Mouse (Mus musculus) hindbrain, embryonic 15.5 days (tissue): ENCODE results near the gene Gm29423. TPM values are rescaled to one million over a fixed set of nuclear protein-coding genes. Genes with fewer than 3 reads are reported as not detected.
"Not testable (repeated sequence)": the region's sequence is repeated elsewhere in the genome, so short reads cannot be mapped to it uniquely, and the experiment has no call there.

ENCODE experiments used
- ATAC-seq: fragments of 200-750 bp; cut with Nextera tagmentation; 2 replicates; pipeline ENCODE4 v1.8.0; 2017; ENCODE audit warnings: low read depth, moderate number of reproducible peaks, moderate TSS enrichment; ENCODE audit not compliant: low FRiP score
- H3K27ac ChIP-seq: fragments of 300-500 bp; sonication (generic); replicated peaks from 2 replicates; pipeline ENCODE4 v1.5.1; 2015; ENCODE audit warnings: mild to moderate bottlenecking, inconsistent platforms
- H3K27me3 ChIP-seq: fragments of 300-500 bp; sonication (generic); 2 replicates; pipeline ENCODE4 v1.6.1; 2015; ENCODE audit warnings: control low read depth, inconsistent platforms
- H3K36me3 ChIP-seq: fragments of 300-500 bp; sonication (generic); 2 replicates; pipeline ENCODE4 v1.6.1; 2015; ENCODE audit warnings: control low read depth, inconsistent platforms
- H3K4me1 ChIP-seq: fragments of 300-500 bp; sonication (generic); replicated peaks from 2 replicates; pipeline ENCODE4 v1.6.1; 2015; ENCODE audit warnings: control low read depth, inconsistent platforms
- H3K4me2 ChIP-seq: fragments of 300-500 bp; sonication (generic); 2 replicates; pipeline ENCODE4 v1.6.1; 2015; ENCODE audit warnings: moderate library complexity, mild to moderate bottlenecking, inconsistent platforms
- H3K4me3 ChIP-seq: fragments of 300-500 bp; sonication (generic); 2 replicates; pipeline ENCODE4 v1.5.1; 2015; ENCODE audit warnings: mild to moderate bottlenecking, inconsistent platforms
- H3K9ac ChIP-seq: fragments of 300-500 bp; sonication (generic); 2 replicates; pipeline ENCODE4 v1.6.1; 2015; ENCODE audit warnings: inconsistent platforms
- H3K9me3 ChIP-seq: fragments of 300-500 bp; sonication (generic); 2 replicates; pipeline ENCODE4 v1.6.1; 2016; ENCODE audit warnings: control low read depth, inconsistent platforms
- WGBS: fragments of 180-500 bp; shearing (Covaris S2); methylation state at CpG from one replicate; pipeline ENCODE4 v1.1.7; 2015; 5-methylcytosine and 5-hydroxymethylcytosine counted together
- polyA plus RNA-seq: library from polyadenylated mRNA; unstranded; fragments of >200 nt; fragmentation: Nextera tagmentation; extraction: Ambion mirVana; gene quantifications from 2 replicates; pipeline ENCODE4 v1.2.1, GENCODE M21; 2015

Gm29423 gene
- not detected in 2 replicates for polyA plus RNA-seq

GRCm38 (mm10) chrY:70303187-70303586 lies at the start of gene Gm29423, which contains the start of gene Gm29644:
Gene Gm29423 (minus strand): TSS chrY:70303287.
Gene Gm29644 (minus strand): TSS chrY:70303343.
- H3K4me1 ChIP-seq, H3K36me3 ChIP-seq, H3K4me2 ChIP-seq, ATAC-seq, H3K4me3 ChIP-seq, H3K9me3 ChIP-seq, H3K27me3 ChIP-seq, H3K27ac ChIP-seq, H3K9ac ChIP-seq: not testable (repeated sequence)
- WGBS: no CpG with 5 or more reads among the region's 2 CpGs

GRCm38 (mm10) chrY:70273542-70273941 lies 29.5 kb downstream of the Gm29423 start, which contains the start of gene Gm21118:
Gene Gm21118 (minus strand): TSS chrY:70273642.
- not testable (repeated sequence) for H3K36me3 ChIP-seq, H3K4me1 ChIP-seq, H3K9me3 ChIP-seq, H3K4me3 ChIP-seq, H3K4me2 ChIP-seq, ATAC-seq, H3K27ac ChIP-seq, H3K9ac ChIP-seq, H3K27me3 ChIP-seq
- WGBS: no CpG with 5 or more reads among the region's 4 CpGs

Other genes with a start within 250 kb of the Gm29423 start
- not detected in 2 replicates for gene Gm21118, start 29.6 kb downstream of the Gm29423 start, polyA plus RNA-seq
- not detected in 2 replicates for gene Gm29644, start 56 bp upstream of the Gm29423 start, polyA plus RNA-seq
- gene Gm20888, start 138.6 kb upstream of the Gm29423 start, polyA plus RNA-seq: not detected in 2 replicates